19 mouse cellular contexts compared by ENCODE assay signal in the genomic region with DNA sequence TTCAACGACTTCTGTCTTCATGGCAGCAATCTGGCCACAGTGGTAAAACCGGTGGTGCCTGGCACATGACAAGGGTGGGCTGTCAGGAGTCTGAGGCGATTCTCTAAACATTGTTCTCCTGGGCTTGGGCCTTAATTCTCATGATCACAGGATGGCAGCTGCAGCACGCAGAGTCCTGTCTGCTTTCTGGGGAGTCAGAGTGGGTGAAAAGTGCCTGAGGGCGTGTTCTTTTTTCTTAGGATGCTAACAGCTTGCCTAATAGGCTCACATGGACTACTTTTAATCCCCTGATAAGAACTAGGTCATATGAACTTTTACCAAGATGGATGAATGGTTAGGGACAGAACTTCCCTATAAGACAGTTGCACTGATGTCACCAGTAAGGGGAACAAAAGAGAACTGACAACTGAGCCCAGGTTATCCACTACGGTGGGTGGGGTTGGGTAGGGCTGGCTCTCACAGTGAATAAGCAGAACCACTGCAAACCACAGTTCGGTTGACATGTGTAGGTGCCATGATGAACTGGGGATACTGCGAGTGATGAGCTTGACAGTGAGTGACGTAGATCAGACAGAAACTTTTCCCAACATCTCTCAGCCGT. TPM values are rescaled to one million over a fixed set of nuclear protein-coding genes. Genes with fewer than 3 reads are reported as not detected.
DNase-seq lines count a peak whose midpoint lies in the region; ATAC-seq and TF ChIP-seq lines count a peak whose summit lies in the region.
"Had no signal": no experiment of that assay in that cellular context is flagged by ENCODE, and none has a peak within 500 bp of the region (broad histone marks: within the 10 kb centered on the region; RNA-seq: fewer than 3 reads in every experiment).

No protein-coding gene starts in this region.

- H3K36me3 ChIP-seq in forebrain, embryonic 10.5 days (replicated peaks) = peaks cover 39% of the 10 kb centered on the region
- no peaks in the 10 kb centered on the region; the same call in 1 of the 2 replicates for H3K36me3 ChIP-seq in forebrain, embryonic 11.5 days (ENCODE audit: control insufficient read depth, insufficient read depth, low read length)
- H3K36me3 ChIP-seq in lung, embryonic 14.5 days (ENCODE audit: insufficient read depth) = peaks cover 36% of the 10 kb centered on the region
- H3K36me3 ChIP-seq in forebrain, embryonic 13.5 days (ENCODE audit: poor library complexity, severe bottlenecking) = peaks cover 36% of the 10 kb centered on the region

- peaks cover 14% of the 10 kb centered on the region for H3K27me3 ChIP-seq in forebrain, embryonic 10.5 days (ENCODE audit: poor library complexity, severe bottlenecking)
- H3K27me3 ChIP-seq in forebrain, embryonic 11.5 days (ENCODE audit: control insufficient read depth, insufficient read depth, low read length) = no peaks in the 10 kb centered on the region
- no peaks in the 10 kb centered on the region for H3K27me3 ChIP-seq in lung, embryonic 14.5 days (ENCODE audit: insufficient read depth, low read length)
- no peaks in the 10 kb centered on the region for H3K27me3 ChIP-seq in forebrain, embryonic 13.5 days
- H3K27me3 ChIP-seq: Patski had no signal

- no peak for ATAC-seq in forebrain, embryonic 11.5 days (replicated peaks; ENCODE audit: low FRiP score)
- ATAC-seq in lung, embryonic 14.5 days (ENCODE audit: insufficient read depth) = no peak
- no peak for ATAC-seq in forebrain, embryonic 13.5 days
- peak; percentile 93 for ATAC-seq in megakaryocyte, adult 5-6 weeks (ENCODE audit: poor library complexity, severe bottlenecking)
- ATAC-seq: inflammation-experienced regulatory T-cells, adult 6 months; Patski had no signal

- H3K27ac ChIP-seq in forebrain, embryonic 10.5 days = peak overlapping the region; percentile 87
- H3K27ac ChIP-seq in forebrain, embryonic 11.5 days (ENCODE audit: low read depth, low read length) = no peak overlapping the region
- no peak overlapping the region for H3K27ac ChIP-seq in lung, embryonic 14.5 days (ENCODE audit: low read depth)
- peak overlapping the region; percentile 92; the same call in 1 of the 2 replicates for H3K27ac ChIP-seq in forebrain, embryonic 13.5 days
- H3K27ac ChIP-seq: gastrocnemius, adult 2 months; heart, embryonic 13.5 days had no signal

- H3K9me3 ChIP-seq in forebrain, embryonic 10.5 days = no peaks in the 10 kb centered on the region
- no peaks in the 10 kb centered on the region for H3K9me3 ChIP-seq in forebrain, embryonic 11.5 days (ENCODE audit: control insufficient read depth, low read length)
- no peaks in the 10 kb centered on the region for H3K9me3 ChIP-seq in lung, embryonic 14.5 days (ENCODE audit: low read depth, low read length)
- no peaks in the 10 kb centered on the region for H3K9me3 ChIP-seq in forebrain, embryonic 13.5 days (replicated peaks)
- H3K9me3 ChIP-seq: heart, embryonic 13.5 days; midbrain, embryonic 12.5 days had no signal

- no peak for TF ChIP-seq CTCF in lung, embryonic 14.5 days (IDR thresholded peaks at IDR 0.05; ENCODE audit: low read depth)

- H3K4me1 ChIP-seq in forebrain, embryonic 10.5 days = peaks cover 89% of the 10 kb centered on the region
- peaks cover 57% of the 10 kb centered on the region for H3K4me1 ChIP-seq in forebrain, embryonic 11.5 days (replicated peaks; ENCODE audit: control insufficient read depth, insufficient read depth, low read length)
- H3K4me1 ChIP-seq in lung, embryonic 14.5 days (ENCODE audit: insufficient read depth) = peaks cover 5% of the 10 kb centered on the region
- peaks cover 83% of the 10 kb centered on the region for H3K4me1 ChIP-seq in forebrain, embryonic 13.5 days

- no peak overlapping the region for H3K4me2 ChIP-seq in forebrain, embryonic 11.5 days (ENCODE audit: low read depth, low read length, severe bottlenecking)
- H3K4me2 ChIP-seq in lung, embryonic 14.5 days = no peak overlapping the region
- no peak overlapping the region for H3K4me2 ChIP-seq in forebrain, embryonic 13.5 days
- H3K4me2 ChIP-seq: heart, embryonic 13.5 days; midbrain, embryonic 12.5 days had no signal

- DNase-seq in forebrain, embryonic 10.5 days (ENCODE audit: extremely low spot score, low spot score) = no peak
- DNase-seq in forebrain, embryonic 11.5 days (ENCODE audit: low spot score) = no peak
- peak; percentile 25 for DNase-seq in lung, embryonic 14.5 days
- no peak for DNase-seq in lung, postnatal 10 days
- no peak for DNase-seq in frontal cortex, postnatal 14 days (ENCODE audit: low spot score in 2 of 2)
- no peak for DNase-seq in MN1 (ENCODE audit: low spot score)
- DNase-seq: adrenal gland, postnatal 10 days; cerebellum, adult 11 months; cerebellum, postnatal 14 days; gastrocnemius, adult 2 months; heart, adult 11 months; layer of hippocampus, postnatal 36 days; liver had no signal

- no peak overlapping the region for H3K4me3 ChIP-seq in forebrain, embryonic 10.5 days
- no peak overlapping the region for H3K4me3 ChIP-seq in forebrain, embryonic 11.5 days (ENCODE audit: low read depth, low read length)
- H3K4me3 ChIP-seq in lung, embryonic 14.5 days (ENCODE audit: low read depth, low read length) = no peak overlapping the region
- no peak overlapping the region for H3K4me3 ChIP-seq in forebrain, embryonic 13.5 days
- H3K4me3 ChIP-seq: gastrocnemius, adult 2 months; heart, embryonic 13.5 days; midbrain, embryonic 12.5 days had no signal

- WGBS in forebrain, embryonic 10.5 days = 81% methylated on average over 10 of the region's 10 CpGs
- 83% methylated on average over 10 of the region's 10 CpGs for WGBS in forebrain, embryonic 11.5 days
- WGBS in lung, embryonic 14.5 days = 72% methylated on average over 10 of the region's 10 CpGs
- WGBS in forebrain, embryonic 13.5 days = 68% methylated on average over 10 of the region's 10 CpGs

- no peak overlapping the region for H3K9ac ChIP-seq in forebrain, embryonic 11.5 days (ENCODE audit: low read length)
- H3K9ac ChIP-seq in lung, embryonic 14.5 days = no peak overlapping the region
- H3K9ac ChIP-seq in forebrain, embryonic 13.5 days = no peak overlapping the region
- H3K9ac ChIP-seq: heart, embryonic 13.5 days; midbrain, embryonic 12.5 days had no signal

RNA-seq across cellular contexts. Expression of gene Enc1, which starts 13.8 kb away (rescaled TPM):
- 7.8 and 10.0 TPM in 2 replicates for polyA plus RNA-seq in forebrain, embryonic 10.5 days (2016; fragmentation: Nextera tagmentation; extraction: Ambion mirVana)
- 17.9 and 20.8 TPM in 2 replicates for polyA plus RNA-seq in forebrain, embryonic 11.5 days (2014; fragmentation: Nextera tagmentation; extraction: Ambion mirVana)
- 14.0 and 14.1 TPM in 2 replicates for polyA plus RNA-seq in lung, embryonic 14.5 days (2014; fragmentation: Nextera tagmentation; extraction: Ambion mirVana)
- 44.4 and 45.2 TPM in 2 replicates for polyA plus RNA-seq in forebrain, embryonic 13.5 days (2015; fragmentation: Nextera tagmentation; extraction: Ambion mirVana)
- total RNA-seq in megakaryocyte, adult 5-6 weeks (2015) = 2.0 and 3.0 TPM in 2 replicates
- 2.3 and 3.5 TPM in 2 replicates for total RNA-seq in megakaryocyte, adult 5-6 weeks (2017)

RNA-seq across cellular contexts. Expression of gene Hexb, which starts 56.5 kb away (rescaled TPM):
- polyA plus RNA-seq in forebrain, embryonic 10.5 days (2016; fragmentation: Nextera tagmentation; extraction: Ambion mirVana) = 18.4 and 20.5 TPM in 2 replicates
- 20.3 and 22.2 TPM in 2 replicates for polyA plus RNA-seq in forebrain, embryonic 11.5 days (2014; fragmentation: Nextera tagmentation; extraction: Ambion mirVana)
- 22.9 and 26.4 TPM in 2 replicates for polyA plus RNA-seq in lung, embryonic 14.5 days (2014; fragmentation: Nextera tagmentation; extraction: Ambion mirVana)
- 21.4 and 21.6 TPM in 2 replicates for polyA plus RNA-seq in forebrain, embryonic 13.5 days (2015; fragmentation: Nextera tagmentation; extraction: Ambion mirVana)
- total RNA-seq in megakaryocyte, adult 5-6 weeks (2015) = 160 and 202 TPM in 2 replicates
- total RNA-seq in megakaryocyte, adult 5-6 weeks (2017) = 125 and 139 TPM in 2 replicates

Comparison
In these comparisons a context has a peak if more than half of its experiments do, and no peak if none do; other contexts are left out.
1. H3K27ac ChIP-seq: peak in forebrain, embryonic 10.5 days (single experiment) and forebrain, embryonic 13.5 days (single experiment); none in forebrain, embryonic 11.5 days (single experiment) and lung, embryonic 14.5 days (single experiment).